ENCODE assay signal across 16 mouse cellular contexts in genomic region chr1:24458015-24458414, GRCm38 (mm10).
"Had no signal": no experiment of that assay in that cellular context is flagged by ENCODE, and none has a peak within 500 bp of the region (broad histone marks: within the 10 kb centered on the region; RNA-seq: fewer than 3 reads in every experiment).

No protein-coding gene starts in this region.

- DNase-seq: retina, postnatal 1 day; right cerebral cortex, adult 18-20 months; right cerebral cortex, postnatal 14 days; right cerebral cortex, postnatal 25 days; right cerebral cortex, postnatal 4 days; spleen, adult 18-20 months; thymus, adult 18-20 months; thymus, adult 2 months; thymus, postnatal 14 days; thymus, postnatal 25 days; thymus, postnatal 36 days; thymus, postnatal 4 days had no signal

- H3K4me2 ChIP-seq: neural tube, embryonic 13.5 days; neural tube, embryonic 15.5 days; stomach, embryonic 15.5 days had no signal

- H3K9me3 ChIP-seq: neural tube, embryonic 13.5 days; neural tube, embryonic 15.5 days; stomach, embryonic 15.5 days had no signal

- H3K36me3 ChIP-seq: neural tube, embryonic 13.5 days; neural tube, embryonic 15.5 days; stomach, embryonic 15.5 days had no signal

- H3K27me3 ChIP-seq: neural tube, embryonic 13.5 days; neural tube, embryonic 15.5 days; stomach, embryonic 15.5 days had no signal

- H3K4me3 ChIP-seq: neural tube, embryonic 13.5 days; neural tube, embryonic 15.5 days; stomach, embryonic 15.5 days had no signal

- H3K9ac ChIP-seq: neural tube, embryonic 13.5 days; neural tube, embryonic 15.5 days; stomach, embryonic 15.5 days had no signal

- H3K4me1 ChIP-seq: neural tube, embryonic 13.5 days had no signal

- H3K27ac ChIP-seq: neural tube, embryonic 13.5 days; neural tube, embryonic 15.5 days; stomach, embryonic 15.5 days; stomach, postnatal 0 days had no signal
